Mouse (Mus musculus): ENCODE data around the gene Klk1b9. TPM values are rescaled to one million over a fixed set of nuclear protein-coding genes. Genes with fewer than 3 reads are reported as not detected.

The Klk1b9 gene
- total RNA-seq, 2 experiments from 2014 or later, result not detected

Other genes starting within 250 kb of the Klk1b9 start
- not detected for gene Klk12, start 207.2 kb upstream of the Klk1b9 start, total RNA-seq (2021)
- gene Klk11, start 201.5 kb upstream of the Klk1b9 start, total RNA-seq (2021), result under 1 TPM in 1 of 2 experiments, not detected in 1; 0.17 TPM
- under 1 TPM; 0.22 to 0.33 TPM for gene Klk10, start 195.0 kb upstream of the Klk1b9 start, total RNA-seq (2021)
- not detected for gene Klk9, start 184.2 kb upstream of the Klk1b9 start, total RNA-seq (2021)
- 10 to 100 TPM; 10.6 to 14.2 TPM for gene Klk8, start 178.5 kb upstream of the Klk1b9 start, total RNA-seq (2021)
- under 1 TPM; 0.19 to 0.20 TPM for gene Klk7, start 164.8 kb upstream of the Klk1b9 start, total RNA-seq (2021)
- not detected for gene Klk6, start 151.6 kb upstream of the Klk1b9 start, total RNA-seq (2021)
- not detected for gene Klk5, start 134.1 kb upstream of the Klk1b9 start, total RNA-seq (2021)
- gene Klk4, start 94.9 kb upstream of the Klk1b9 start, total RNA-seq (2021), result not detected
- not detected for gene Klk15, start 42.3 kb upstream of the Klk1b9 start, total RNA-seq (2021)
- gene Klk1b8, start 25.4 kb upstream of the Klk1b9 start, total RNA-seq (2021), result not detected
- gene Klk1b1, start 9.3 kb upstream of the Klk1b9 start, total RNA-seq (2021), result not detected
- not detected for gene Klk1b11, start 19.8 kb downstream of the Klk1b9 start, total RNA-seq (2021)
- gene Klk1b26, start 36.1 kb downstream of the Klk1b9 start, total RNA-seq (2021), result not detected
- gene Klk1b27, start 76.2 kb downstream of the Klk1b9 start, total RNA-seq (2021), result not detected
- gene Klk1b21, start 126.3 kb downstream of the Klk1b9 start, total RNA-seq (2021), result not detected
- gene Klk1b22, start 136.6 kb downstream of the Klk1b9 start, total RNA-seq (2021), result not detected
- not detected for gene Klk1b16, start 160.7 kb downstream of the Klk1b9 start, total RNA-seq (2021)
- gene Klk1b24, start 212.2 kb downstream of the Klk1b9 start, total RNA-seq (2021), result not detected
- gene Klk1b3, start 222.1 kb downstream of the Klk1b9 start, total RNA-seq (2021), result not detected
- not detected for gene Klk1b4, start 231.4 kb downstream of the Klk1b9 start, total RNA-seq (2021)
- gene Klk1b5, start 239.9 kb downstream of the Klk1b9 start, total RNA-seq (2021), result not detected
- under 1 TPM in 1 of 2 experiments, not detected in 1; 0.32 TPM for gene Klk1, start 249.3 kb downstream of the Klk1b9 start, total RNA-seq (2021)